Mouse (Mus musculus): Measurements from ENCODE around the gene Gm1140. TPM values are rescaled to one million over a fixed set of nuclear protein-coding genes. Genes with fewer than 3 reads are reported as not detected.
"Not testable (repeated sequence)": the region's sequence is repeated elsewhere in the genome, so short reads cannot be mapped to it uniquely, and the experiment has no call there.

The Gm1140 gene
- total RNA-seq (2021): not detected
- long read RNA-seq, experiment 1: 0 reads
- long read RNA-seq, experiment 2: 0 reads

DNA sequence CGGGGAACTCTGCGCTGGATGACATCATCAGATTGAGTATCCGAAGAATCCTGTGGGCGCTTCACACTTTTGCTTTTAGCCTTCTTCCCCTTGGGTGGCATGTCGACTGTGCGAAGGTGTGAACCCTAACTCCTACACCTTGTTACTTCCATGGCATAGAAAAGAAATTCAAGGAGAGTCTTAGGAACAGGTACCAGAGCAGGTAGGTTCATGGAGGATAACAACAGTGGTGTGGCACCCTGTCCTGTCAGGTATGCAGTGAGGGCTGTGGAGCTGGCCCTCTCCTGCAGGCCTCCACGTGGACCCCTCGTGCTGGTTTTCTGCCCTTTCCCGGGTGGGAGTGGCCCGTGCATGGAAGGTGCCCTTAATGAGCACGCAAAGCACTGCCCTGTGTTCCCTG is at the start of gene Gm1140:
Gene Gm1140, minus strand, starts transcription at position 101 of the 400 bp plus-strand sequence.
- DNase-seq: not testable (repeated sequence)

DNA sequence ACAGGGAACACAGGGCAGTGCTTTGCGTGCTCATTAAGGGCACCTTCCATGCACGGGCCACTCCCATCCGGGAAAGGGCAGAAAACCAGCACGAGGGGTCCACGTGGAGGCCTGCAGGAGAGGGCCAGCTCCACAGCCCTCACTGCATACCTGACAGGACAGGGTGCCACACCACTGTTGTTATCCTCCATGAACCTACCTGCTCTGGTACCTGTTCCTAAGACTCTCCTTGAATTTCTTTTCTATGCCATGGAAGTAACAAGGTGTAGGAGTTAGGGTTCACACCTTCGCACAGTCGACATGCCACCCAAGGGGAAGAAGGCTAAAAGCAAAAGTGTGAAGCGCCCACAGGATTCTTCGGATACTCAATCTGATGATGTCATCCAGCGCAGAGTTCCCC is 2.0 kb upstream of the Gm1140 start, which contains the start of gene Gm14692:
Gene Gm14692, plus strand, starts transcription at position 301 of the 400 bp plus-strand sequence.
- DNase-seq: not testable (repeated sequence)

Other genes starting within 250 kb of the Gm1140 start
- not detected for gene Gm14692, start 2.1 kb upstream of the Gm1140 start, total RNA-seq (2021)
- gene 4933436I01Rik, start 227.9 kb upstream of the Gm1140 start, total RNA-seq (2021): not detected

Measured in gastrocnemius, postnatal 10 days (tissue).